Mouse (Mus musculus) testis, adult 10 weeks (tissue): ENCODE results near the gene Ephb4. TPM values are rescaled to one million over a fixed set of nuclear protein-coding genes. Genes with fewer than 3 reads are reported as not detected.

Experiments
- polyA plus RNA-seq: library from polyadenylated mRNA; stranded (reverse); fragments of 350-450 nt; fragmentation: Illumina TruSeq; extraction: RNeasy Lipid Tissue Mini Kit (QIAGEN cat#74804); gene quantifications from one replicate; pipeline ENCODE4 v1.2.3, GENCODE M21; 2014; ENCODE audit warnings: low read depth, low replicate concordance

Gene Ephb4
- 0.32 TPM for polyA plus RNA-seq

GRCm38 (mm10) chr5:137349384-137350204, at the start of gene Ephb4:
Gene Ephb4 (plus strand): TSS chr5:137350109.

GRCm38 (mm10) chr5:137307071-137307912, 42.6 kb upstream of the Ephb4 start, which contains the start of gene Srrt:
Gene Srrt (minus strand): TSS chr5:137307674.

DNA sequence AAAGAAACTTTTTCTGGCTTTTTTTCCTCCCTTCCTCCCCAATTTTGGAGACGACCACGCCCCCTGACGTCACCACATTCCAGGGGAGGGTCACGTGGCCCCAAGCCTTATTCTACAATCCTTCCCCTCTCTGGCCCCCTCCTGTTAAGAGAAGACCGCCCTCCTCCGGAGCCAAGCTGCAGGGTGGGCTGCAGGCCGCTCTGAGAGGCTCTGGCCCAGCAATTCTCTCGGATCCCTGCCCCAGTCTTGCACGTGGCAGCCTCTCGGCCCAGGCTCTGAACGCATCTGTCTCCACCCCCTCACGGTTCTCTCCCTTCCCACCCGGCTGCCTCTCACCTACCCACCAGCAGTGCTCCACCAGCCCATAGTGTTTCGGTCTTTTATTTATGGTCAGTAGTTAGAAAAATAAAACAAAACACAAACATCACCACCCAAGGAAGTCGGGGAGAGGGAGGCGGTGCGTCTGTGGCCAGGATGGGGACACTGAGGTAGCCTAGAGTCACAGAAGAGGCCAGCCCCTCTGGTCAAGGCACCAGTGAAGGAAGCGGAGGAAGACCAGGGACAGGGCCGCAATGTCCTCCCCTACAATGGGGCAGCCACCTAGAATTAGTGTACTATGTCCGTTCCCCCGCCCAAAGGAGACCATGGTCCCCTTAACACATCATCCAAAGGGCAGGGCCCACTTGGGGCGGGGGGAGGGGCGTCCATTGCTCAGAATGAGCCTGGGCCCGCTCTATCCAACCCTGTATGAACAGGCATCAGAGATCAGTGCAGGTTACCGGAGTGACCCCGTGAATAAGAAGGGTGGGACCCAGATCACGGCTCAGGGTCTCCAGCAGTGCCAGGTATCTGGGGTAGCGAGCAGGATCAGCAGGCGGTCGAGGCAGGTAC, 35.5 kb upstream of the Ephb4 start, which contains the start of gene Trip6:
Trip6 (minus strand) TSS at position 212 of the 891 bp plus-strand sequence.

GRCm38 (mm10) chr5:137333512-137334174, 16.3 kb upstream of the Ephb4 start, which contains the start of gene Slc12a9:
Gene Slc12a9 (minus strand): TSS chr5:137333597.

Other genes with a start within 250 kb of the Ephb4 start
- 1.0 TPM for gene Trim56, start 233.9 kb upstream of the Ephb4 start, polyA plus RNA-seq
- gene Muc3, start 200.8 kb upstream of the Ephb4 start, polyA plus RNA-seq, result 28.7 TPM
- 0.32 TPM for gene Muc3a, start 137.7 kb upstream of the Ephb4 start, polyA plus RNA-seq
- not detected for gene Ache, start 62.6 kb upstream of the Ephb4 start, polyA plus RNA-seq
- 0.35 TPM for gene Ufsp1, start 55.5 kb upstream of the Ephb4 start, polyA plus RNA-seq
- 56.1 TPM for gene Srrt, start 42.4 kb upstream of the Ephb4 start, polyA plus RNA-seq
- not detected for gene Trip6, start 35.7 kb upstream of the Ephb4 start, polyA plus RNA-seq
- gene Slc12a9, start 16.5 kb upstream of the Ephb4 start, polyA plus RNA-seq, result 0.28 TPM
- 2.8 TPM for gene Zan, start 127.0 kb downstream of the Ephb4 start, polyA plus RNA-seq
- not detected for gene Pop7, start 152.4 kb downstream of the Ephb4 start, polyA plus RNA-seq
- gene Gigyf1, start 168.4 kb downstream of the Ephb4 start, polyA plus RNA-seq, result 0.83 TPM
- gene Epo, start 183.1 kb downstream of the Ephb4 start, polyA plus RNA-seq, result not detected
- 1.3 TPM for gene Gnb2, start 183.4 kb downstream of the Ephb4 start, polyA plus RNA-seq
- not detected for gene Actl6b, start 203.4 kb downstream of the Ephb4 start, polyA plus RNA-seq
- 0.25 TPM for gene Tfr2, start 219.7 kb downstream of the Ephb4 start, polyA plus RNA-seq